Mouse (Mus musculus) gastrocnemius, adult 2 months (tissue): Measurements from ENCODE around the gene Rbms3. TPM values are rescaled to one million over a fixed set of nuclear protein-coding genes. Genes with fewer than 3 reads are reported as not detected.

Experiments
- DNase-seq: peaks from one replicate; pipeline ENCODE4 v3.0.0; 2022
- H3K27ac ChIP-seq: fragments of 200-600 bp; 2 replicates; pipeline ENCODE4 v1.8.1; 2022; ENCODE audit warnings: mild to moderate bottlenecking
- H3K4me3 ChIP-seq: fragments of 200-600 bp; 2 replicates; pipeline ENCODE4 v1.8.1; 2022; ENCODE audit warnings: mild to moderate bottlenecking, moderate library complexity
- CTCF ChIP-seq: fragments of 200-600 bp; IDR thresholded peaks from 2 replicates; pipeline ENCODE4 v1.8.1; 2022; ENCODE audit warnings: antibody characterized with exemption, mild to moderate bottlenecking, moderate library complexity
- intact Hi-C: fragments of 180-260 bp; cut with DNase I; formaldehyde crosslinking; loops from one replicate; pipeline ENCODE4 v1.15.1; 2025
- total RNA-seq, 2 experiments: library from RNA; stranded (reverse); gene quantifications; 2 replicates each; pipeline ENCODE4 v1.2.3; 2021

Gene Rbms3
- total RNA-seq, 2 experiments from 2014 or later = 5.8 to 8.1 TPM

- no peak for DNase-seq
- no peak for TF ChIP-seq CTCF
- H3K4me3 ChIP-seq = no peak overlapping the region
- H3K27ac ChIP-seq = no peak overlapping the region
- intact Hi-C loops = no loop called here
Measured at GRCm38 (mm10) chr9:117115609-117116008, 514.1 kb downstream of the Rbms3 start.

DNA sequence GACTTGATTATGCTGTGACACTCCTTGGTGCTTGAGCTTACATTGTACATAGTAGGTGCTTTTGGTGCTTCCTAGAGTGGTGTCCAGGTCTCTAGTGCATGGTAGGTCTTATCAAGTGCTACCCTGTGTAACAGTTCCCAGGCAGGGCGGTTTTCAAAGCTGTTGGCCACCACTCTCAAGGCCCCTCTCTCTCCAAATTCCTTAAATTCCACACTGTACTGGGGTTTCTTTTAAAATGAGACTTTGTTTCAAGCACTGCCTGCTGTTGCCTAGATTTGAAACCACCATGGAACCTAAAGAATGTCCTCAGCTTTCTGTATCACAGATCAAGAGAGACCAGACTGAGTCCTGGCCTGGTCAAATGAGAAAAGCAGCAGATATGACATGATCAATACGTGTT is 516.1 kb downstream of the Rbms3 start:
- no peak for TF ChIP-seq CTCF
- intact Hi-C loops = no loop called here
- no peak overlapping the region for H3K4me3 ChIP-seq
- H3K27ac ChIP-seq = no peak overlapping the region
- no peak for DNase-seq

DNA sequence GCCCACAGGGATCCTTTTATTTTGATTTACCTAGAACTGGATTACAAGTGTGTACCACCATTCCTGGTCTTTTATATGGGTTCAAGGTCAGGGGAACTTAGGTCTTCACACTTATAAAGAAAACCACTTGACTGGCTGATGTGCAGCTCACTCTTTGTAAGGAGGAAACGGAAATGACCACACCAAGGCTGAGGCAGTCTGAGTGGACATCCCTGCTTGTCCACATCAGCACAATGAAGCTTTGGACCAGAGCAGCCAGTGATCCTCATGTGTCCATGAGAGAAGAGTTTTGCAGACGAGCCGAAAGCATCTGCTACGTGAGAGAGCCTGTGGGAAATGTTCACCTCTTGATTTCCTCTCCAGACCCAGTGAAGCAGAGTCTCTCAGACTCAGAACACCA is 521.8 kb downstream of the Rbms3 start:
- intact Hi-C loops = no loop called here
- no peak overlapping the region for H3K27ac ChIP-seq
- no peak for TF ChIP-seq CTCF
- DNase-seq = no peak
- no peak overlapping the region for H3K4me3 ChIP-seq

GRCm38 (mm10) chr9:117102198-117102930 is 527.3 kb downstream of the Rbms3 start:
- Histone ChIP-seq H3K4me3 (no peak overlapping the region), H3K27ac (no peak overlapping the region)
- no peak for DNase-seq
- no peak for TF ChIP-seq CTCF
- intact Hi-C loops = no loop called here

- DNase-seq = no peak
- intact Hi-C loops = no loop called here
- Histone ChIP-seq H3K27ac (no peak overlapping the region), H3K4me3 (no peak overlapping the region)
- TF ChIP-seq CTCF = no peak
Measured at GRCm38 (mm10) chr9:117100181-117100580, 529.5 kb downstream of the Rbms3 start.

DNA sequence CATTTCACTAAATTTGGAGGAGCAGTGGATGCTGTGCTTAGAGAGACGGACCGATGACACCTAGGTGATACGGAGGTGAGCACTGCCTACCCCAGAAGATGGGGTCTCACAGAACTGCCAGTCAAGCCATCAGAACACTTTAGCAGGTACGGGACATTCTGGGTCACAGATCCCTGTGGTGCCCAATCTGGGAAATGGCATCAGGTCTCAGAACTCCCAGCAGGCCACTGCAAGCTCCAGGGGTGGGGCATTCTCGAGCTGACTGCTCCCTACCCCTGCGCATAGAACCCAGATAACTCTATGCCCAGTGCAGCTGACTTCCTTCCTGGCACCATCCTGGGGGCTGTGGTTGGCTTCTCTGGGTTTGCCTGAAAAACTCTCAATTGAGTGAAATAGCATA is 536.2 kb downstream of the Rbms3 start:
- no peak overlapping the region for H3K27ac ChIP-seq
- intact Hi-C loops = no loop called here
- no peak overlapping the region for H3K4me3 ChIP-seq
- DNase-seq = no peak
- TF ChIP-seq CTCF = no peak

GRCm38 (mm10) chr9:117092177-117092555 is 537.5 kb downstream of the Rbms3 start:
- no peak overlapping the region for H3K4me3 ChIP-seq
- no peak for TF ChIP-seq CTCF
- no peak for DNase-seq
- no peak overlapping the region for H3K27ac ChIP-seq
- intact Hi-C loops = no loop called here

DNA sequence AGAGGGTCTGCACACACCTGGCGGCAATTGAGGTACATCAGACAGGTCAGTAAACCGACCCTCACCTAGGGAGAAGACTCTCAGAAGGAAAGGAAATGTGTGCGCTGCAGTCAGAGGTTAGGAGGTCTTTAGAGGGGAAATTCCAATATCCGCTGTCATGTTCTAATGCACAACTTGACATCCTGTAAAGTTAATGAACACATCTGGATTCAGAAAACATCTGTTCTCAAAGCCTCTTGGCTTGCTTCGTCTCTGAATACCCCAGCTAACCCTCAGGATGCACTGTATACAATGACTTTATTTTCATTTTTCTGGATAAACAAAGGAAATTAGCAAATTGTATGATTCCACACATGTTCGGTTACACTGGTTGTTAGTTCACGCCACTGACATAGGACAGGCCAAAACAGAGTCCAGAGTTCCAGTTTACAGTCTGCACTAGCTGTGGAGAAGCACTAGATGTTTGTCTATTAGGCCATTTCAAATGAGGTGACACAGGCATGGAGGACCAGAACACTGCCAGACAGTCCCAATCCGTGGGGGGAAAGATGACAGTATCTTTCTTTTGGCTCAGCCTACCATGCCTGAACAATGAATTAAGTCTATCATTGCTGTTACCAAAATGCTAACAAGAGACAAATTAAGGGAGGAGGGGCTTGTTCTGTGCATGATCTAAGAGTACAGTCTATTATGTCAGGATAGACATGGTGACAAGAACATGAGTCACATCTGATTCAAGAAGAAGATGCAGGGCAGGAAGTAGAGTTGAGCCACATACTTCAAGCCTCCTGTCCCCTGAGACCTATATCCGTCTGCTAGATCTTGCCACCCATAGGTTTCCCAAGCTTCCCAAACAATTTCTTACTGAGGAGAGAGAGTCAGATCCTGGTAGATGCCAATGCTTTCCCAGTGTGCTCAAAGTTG is 538.2 kb downstream of the Rbms3 start:
- no peak for TF ChIP-seq CTCF
- intact Hi-C loops = no loop called here
- Histone ChIP-seq H3K27ac (no peak overlapping the region), H3K4me3 (no peak overlapping the region)
- no peak for DNase-seq

GRCm38 (mm10) chr9:117089409-117090147 is 540.1 kb downstream of the Rbms3 start:
- intact Hi-C loops = no loop called here
- no peak for TF ChIP-seq CTCF
- Histone ChIP-seq H3K27ac (no peak overlapping the region), H3K4me3 (no peak overlapping the region)
- peak; percentile 41 for DNase-seq

- DNase-seq = no peak
- H3K27ac ChIP-seq = no peak overlapping the region
- TF ChIP-seq CTCF = no peak
- intact Hi-C loops = no loop called here
- H3K4me3 ChIP-seq = no peak overlapping the region
Measured at GRCm38 (mm10) chr9:117088309-117088708, 541.4 kb downstream of the Rbms3 start.

DNA sequence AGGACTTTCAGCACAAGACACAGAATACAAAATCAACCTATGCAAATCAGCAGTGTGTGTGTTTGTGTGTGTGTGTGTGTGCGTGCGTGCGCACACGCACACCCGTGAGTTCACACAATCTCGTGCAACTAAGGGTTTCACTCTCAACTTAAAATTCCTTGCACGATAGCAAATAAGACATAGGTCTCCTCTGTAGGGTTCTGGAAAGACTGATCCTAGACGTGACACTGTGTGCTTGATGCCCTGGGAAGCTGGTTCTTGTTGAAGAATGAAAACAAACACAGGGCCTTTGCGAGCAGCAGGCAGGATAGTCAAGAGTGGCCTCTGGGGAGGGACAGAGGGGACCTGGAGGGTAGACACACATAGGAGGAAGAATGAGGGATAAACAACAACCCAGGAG is 544.0 kb downstream of the Rbms3 start:
- no peak overlapping the region for H3K27ac ChIP-seq
- intact Hi-C loops = no loop called here
- DNase-seq = no peak
- no peak for TF ChIP-seq CTCF
- no peak overlapping the region for H3K4me3 ChIP-seq

- H3K27ac ChIP-seq = no peak overlapping the region
- TF ChIP-seq CTCF = no peak
- intact Hi-C loops = no loop called here
- H3K4me3 ChIP-seq = no peak overlapping the region
- DNase-seq = no peak
Measured at GRCm38 (mm10) chr9:117084471-117084870, 545.2 kb downstream of the Rbms3 start.

DNA sequence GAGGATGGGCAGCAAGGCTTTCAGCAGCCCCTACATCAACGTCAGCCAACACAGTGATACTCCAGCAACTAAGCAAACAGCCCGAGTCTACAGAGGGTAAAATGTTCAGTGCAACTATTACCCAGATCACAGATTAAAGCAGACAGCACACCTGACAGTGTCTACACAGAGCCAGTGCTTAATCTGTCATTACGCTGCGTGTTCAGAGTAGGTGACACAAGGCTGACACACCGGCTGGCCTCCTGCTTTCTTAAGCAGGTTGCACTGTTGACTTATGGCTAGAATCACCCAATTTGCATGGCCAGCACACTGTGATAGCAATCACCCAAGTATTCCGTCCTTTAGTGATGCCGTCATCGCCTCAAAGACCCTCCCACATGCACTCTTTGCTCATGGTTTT is 550.2 kb downstream of the Rbms3 start:
- TF ChIP-seq CTCF = no peak
- no peak overlapping the region for H3K27ac ChIP-seq
- H3K4me3 ChIP-seq = no peak overlapping the region
- intact Hi-C loops = no loop called here
- DNase-seq = no peak
